Mouse (Mus musculus) heart, postnatal 10 days (tissue): Measurements from ENCODE around the gene Kcnj12. TPM values are rescaled to one million over a fixed set of nuclear protein-coding genes. Genes with fewer than 3 reads are reported as not detected.

ENCODE experiments used
- DNase-seq, 2 experiments: peaks; one replicate each; pipeline ENCODE4 v3.0.0; 2021
- intact Hi-C: fragments of 180-260 bp; cut with DNase I; formaldehyde crosslinking; loops from one replicate; pipeline ENCODE4 v1.15.1; 2025
- total RNA-seq, 2 experiments: library from RNA; stranded (reverse); gene quantifications; 2 replicates each; pipeline ENCODE4 v1.2.3; 2021

Gene Kcnj12
- total RNA-seq, 2 experiments from 2014 or later, result 20.6 to 24.7 TPM

DNA sequence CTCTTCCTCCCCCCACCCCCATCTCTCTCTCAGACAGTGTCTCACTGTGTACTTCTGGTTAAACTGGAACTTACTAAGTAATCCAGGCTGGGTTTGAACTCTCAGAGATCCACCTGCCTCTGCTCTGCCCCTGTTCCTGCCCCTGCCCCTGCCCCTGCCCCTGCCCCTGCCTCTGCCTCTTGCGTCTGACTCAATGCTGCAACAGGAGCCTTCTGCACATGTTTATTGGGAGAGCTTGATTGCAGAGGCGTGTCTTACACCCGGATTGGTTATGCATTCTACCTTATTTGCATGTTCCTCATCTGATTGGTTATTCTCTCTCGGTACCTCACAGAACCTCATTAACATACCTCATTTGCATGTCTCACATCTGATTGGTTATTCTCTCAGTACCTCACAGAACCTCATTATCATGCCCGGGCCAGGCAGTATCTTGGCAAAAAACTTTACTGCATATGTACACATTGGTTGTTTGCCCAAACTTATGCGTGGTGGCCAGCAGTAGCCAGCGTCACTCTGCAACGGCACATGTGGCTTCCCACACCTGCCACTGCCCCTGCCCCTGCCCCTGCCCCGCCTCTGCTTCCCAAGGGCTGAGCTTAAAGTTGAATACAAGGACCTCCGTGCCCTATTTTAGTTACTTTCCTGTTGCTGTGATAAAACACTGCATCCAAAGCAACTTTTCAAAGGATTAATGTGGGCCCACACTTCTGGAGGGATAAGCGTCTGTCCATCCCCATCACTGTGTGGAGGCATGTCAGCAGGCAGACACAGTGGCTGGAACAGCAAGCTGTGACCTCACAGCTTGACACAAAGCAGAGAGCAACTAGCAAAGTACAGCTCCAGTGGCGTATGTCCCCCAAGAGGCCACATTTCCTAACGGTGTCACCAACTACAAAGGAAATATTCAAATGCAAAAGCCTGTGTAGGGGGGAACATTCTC, 80.3 kb downstream of the Kcnj12 start:
- DNase-seq, result no peak
- intact Hi-C loops, result loop anchor here (5.0 to 10.0 kb wide), 2 partner anchors 130 to 402 kb away; partner anchors contain the start of gene B9d1

DNA sequence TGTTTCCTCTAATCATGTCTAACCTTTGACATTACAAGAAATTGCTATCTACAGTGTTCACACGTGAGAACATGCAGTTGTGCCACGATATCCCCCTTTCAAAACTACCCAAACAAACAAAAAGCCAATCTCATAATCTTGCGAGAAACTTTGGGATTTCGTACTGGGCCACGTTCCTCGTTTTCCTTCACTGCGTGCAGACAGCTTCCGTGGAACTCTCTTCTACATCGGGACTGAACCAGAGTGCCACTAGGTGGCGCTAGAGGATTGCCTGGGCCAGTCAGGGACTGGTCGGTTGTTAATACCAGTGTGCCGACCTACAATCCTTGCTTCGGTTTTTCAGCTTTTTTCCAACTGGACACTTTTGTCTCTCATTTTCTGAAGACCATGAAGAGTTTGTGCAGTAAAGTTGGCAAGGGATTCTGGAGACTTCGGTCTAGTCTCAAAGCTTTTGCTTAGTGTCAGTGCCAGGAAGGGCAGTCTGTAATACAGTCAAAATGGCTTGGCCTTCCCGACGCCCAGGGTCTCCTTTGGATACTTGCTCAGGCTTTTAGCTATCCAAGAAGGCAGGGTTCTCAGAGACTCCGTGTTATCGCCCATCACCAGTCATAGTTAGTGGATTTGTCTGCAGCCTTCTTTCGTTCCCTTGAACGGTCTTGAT, 82.0 kb downstream of the Kcnj12 start:
- peak; percentile 89 to 94 for DNase-seq
- intact Hi-C loops, result loop anchor here (1.0 to 10.0 kb wide), 4 partner anchors 51 to 400 kb away; partner anchors contain the start of gene B9d1

DNA sequence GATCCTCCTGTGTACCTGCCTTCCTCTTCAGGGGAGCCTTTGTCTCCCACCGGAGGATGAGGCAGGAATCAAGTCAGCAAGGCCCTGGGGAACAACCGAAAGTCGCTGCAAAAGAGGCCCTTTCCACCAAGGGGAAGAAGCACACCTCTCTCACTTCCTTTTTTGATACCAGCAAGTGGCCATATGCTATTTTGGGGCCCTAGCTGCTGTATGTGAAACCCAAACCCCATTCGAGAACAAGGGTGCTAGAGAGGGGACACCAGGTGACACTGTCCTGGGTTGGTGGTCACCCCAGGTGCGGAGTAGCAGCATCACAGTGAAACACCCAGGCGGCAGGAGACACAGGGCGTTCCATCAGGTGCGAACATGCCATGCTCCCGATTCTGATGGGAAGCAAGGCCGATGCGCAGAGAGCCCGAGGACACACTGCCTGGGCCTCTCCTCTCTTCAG, 86.6 kb downstream of the Kcnj12 start:
- intact Hi-C loops, result loop anchor here (10.0 kb wide), 1 partner anchor 396 kb away; the partner anchor contains the start of gene B9d1
- no peak for DNase-seq

DNA sequence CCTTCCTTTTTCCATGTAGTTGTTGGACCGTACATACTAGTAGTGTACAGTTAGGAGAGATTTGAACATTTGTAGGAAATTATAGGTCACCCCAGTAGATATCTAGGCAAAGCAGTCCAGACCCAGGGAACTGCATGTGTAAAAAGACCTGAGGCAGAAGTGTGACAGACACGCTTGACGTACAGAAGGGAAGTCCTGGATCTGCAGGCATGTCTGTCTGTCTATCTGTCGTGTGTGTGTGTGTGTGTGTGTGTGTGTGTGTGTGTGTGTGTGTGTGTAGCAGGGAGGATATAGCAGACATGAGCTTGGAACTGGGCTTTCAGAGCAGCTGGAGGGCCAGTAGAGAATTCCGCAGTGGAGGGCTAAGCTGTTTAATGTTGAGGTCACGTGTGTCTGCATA, 87.3 kb downstream of the Kcnj12 start:
- DNase-seq, result no peak
- intact Hi-C loops, result loop anchor here (10.0 kb wide), 1 partner anchor 395 kb away; the partner anchor contains the start of gene B9d1

DNA sequence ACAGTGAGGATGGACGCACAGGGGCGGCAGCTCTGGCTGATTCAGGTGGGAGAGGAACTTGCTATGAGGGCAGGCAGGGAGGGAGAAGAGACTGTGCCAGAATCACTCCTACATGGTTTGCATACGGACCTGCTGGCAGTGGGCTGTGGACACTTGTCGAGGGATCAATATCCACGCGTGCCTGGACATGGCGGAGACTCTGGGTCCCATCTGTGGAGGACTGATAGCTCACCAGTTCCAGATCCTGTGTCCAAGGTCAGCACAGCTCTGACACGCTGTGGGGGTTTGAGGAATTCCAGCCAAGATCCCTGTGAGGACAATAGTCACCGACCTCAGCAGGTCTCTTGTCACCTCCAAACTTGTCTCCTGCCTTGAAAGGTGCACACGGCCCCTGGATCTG, 87.7 kb downstream of the Kcnj12 start:
- intact Hi-C loops, result no loop called here

DNA sequence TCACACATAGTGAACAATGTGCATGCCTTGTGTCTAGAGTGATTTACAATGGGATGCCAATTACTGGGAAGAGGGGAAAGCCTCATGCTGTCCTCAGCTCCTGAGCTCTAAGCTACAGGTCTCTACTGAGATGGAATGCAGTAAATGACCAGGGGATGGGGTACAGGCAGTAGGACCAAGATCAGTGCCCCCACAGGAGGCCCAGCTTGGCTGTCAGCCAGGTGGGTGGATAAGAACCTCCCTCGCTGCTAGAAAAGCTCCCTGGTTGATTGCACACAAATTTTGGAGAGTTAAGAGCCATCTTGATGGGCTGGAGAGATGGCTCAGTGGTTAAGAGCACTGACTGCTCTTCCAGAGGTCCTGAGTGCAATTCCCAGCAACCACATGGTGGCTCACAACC, 88.6 kb downstream of the Kcnj12 start:
- intact Hi-C loops, result no loop called here
- no peak for DNase-seq

More for the DNA sequence above, 87.7 kb downstream of the Kcnj12 start:
- DNase-seq, result no peak

DNA sequence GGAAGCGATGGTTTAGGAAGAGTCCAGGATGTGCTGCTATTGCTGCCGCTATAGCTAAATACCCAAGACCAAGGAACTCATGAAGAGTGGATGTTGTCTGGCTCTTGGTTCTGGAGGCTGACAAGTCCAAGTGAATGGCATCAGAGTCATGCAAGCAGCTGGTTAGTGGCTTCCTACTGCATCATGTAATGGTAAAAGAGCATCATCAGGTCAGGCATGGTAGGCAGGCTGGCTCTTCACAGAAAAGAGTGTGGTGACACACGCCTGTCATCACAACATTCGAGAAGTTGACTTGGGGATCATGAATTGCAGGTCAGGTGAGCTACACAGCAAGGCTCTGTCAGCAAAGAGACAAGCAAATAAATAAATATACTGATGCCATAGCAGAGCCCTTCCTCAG, 89.1 kb downstream of the Kcnj12 start:
- intact Hi-C loops, result no loop called here
- no peak for DNase-seq

DNA sequence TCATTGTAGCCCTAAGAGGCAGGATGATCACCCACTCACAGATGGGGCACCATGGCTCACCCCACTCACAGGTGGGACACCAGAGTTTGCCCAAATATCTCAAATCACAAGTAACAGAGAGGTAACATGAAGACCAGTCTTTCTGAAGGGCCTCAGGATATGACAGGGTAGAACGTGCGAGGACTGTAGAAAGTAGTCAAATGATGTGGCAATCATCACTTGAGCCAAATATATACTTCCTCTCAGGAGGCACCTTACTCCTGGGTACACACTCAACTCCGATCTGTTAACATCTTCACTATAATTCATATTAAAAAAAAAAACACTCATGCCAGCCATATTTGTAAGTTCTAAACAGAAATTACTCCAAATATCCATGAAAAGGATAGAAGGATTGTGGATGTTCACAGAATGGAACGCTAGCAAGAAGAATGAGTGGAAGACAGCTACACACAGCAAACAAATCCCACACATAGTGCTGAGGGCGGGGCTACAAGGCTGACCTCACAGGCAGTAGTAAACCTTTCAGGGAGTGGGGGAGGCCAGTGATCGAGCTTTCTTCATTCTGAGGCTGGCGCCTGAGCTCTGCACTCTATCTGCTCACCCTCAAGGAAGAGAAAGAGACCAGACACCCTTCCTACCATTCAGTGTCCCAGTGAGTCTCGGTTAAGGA, 90.1 kb downstream of the Kcnj12 start:
- intact Hi-C loops, result no loop called here

DNA sequence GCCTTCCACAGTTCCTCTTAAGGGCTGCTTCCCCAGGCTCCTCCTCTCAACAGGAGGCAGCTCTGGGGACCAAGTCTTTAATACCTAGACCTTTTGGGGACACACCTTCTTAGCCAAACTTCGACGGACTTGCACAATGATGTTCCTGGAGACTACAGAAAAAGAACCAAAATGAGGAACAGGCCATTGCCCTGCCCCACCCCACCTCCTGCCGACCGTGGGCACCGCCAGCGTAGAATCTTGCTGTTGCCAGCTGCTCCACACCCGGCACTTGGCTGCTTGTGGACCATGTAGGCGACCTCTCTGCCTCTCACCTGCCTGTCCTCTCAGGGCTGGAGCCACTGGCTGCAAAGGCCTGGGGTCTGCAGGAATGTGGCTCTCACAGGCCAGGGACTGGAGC, 93.9 kb downstream of the Kcnj12 start:
- DNase-seq, result no peak
- intact Hi-C loops, result no loop called here

More for the DNA sequence above, 90.1 kb downstream of the Kcnj12 start:
- no peak for DNase-seq

DNA sequence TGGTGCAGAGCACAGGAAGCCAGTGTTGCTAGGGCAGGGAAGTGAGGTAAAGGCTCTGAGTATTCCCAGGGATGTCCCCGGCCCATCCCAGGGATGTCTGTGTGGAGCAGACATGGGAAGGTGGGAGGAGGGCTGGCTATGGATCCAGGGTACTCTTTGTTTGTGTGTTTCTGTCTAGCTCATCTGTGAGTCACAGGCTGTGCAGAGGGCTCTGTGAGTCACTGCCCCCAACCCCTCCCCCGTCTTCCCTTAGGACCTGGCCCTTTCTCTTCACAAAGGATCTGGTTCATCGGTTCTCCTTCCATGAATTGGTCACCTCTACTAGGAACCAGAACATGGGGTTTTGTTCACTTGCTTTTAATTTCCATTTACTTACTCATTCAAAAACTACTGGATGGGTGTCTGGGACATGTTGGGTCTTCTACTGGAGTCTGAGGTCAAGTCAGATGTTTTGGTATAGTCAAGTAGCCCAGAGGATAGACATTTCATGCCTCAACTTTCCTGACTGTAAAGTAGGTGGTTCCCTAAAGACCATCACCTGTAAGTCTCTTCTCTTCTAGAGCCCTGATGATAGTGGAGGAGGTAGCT, 97.7 kb downstream of the Kcnj12 start:
- intact Hi-C loops, result no loop called here

More for the DNA sequence above, 97.7 kb downstream of the Kcnj12 start:
- DNase-seq, result no peak

Other genes with a start within 250 kb of the Kcnj12 start
- 1 to 10 TPM; 5.3 to 6.3 TPM for gene Top3a, start 245.2 kb upstream of the Kcnj12 start, total RNA-seq
- 10 to 100 TPM; 16.1 to 16.6 TPM for gene Smcr8, start 245.0 kb upstream of the Kcnj12 start, total RNA-seq
- 10 to 100 TPM; 19.9 to 22.4 TPM for gene Shmt1, start 210.8 kb upstream of the Kcnj12 start, total RNA-seq
- 10 to 100 TPM; 18.9 to 21.1 TPM for gene Dhrs7b, start 191.9 kb upstream of the Kcnj12 start, total RNA-seq
- gene Tmem11, start 143.3 kb upstream of the Kcnj12 start, total RNA-seq, result 10 to 100 TPM; 37.2 to 38.3 TPM
- gene Natd1, start 107.8 kb upstream of the Kcnj12 start, total RNA-seq, result 10 to 100 TPM; 18.1 to 24.2 TPM
- 10 to 100 TPM; 56.2 to 57.1 TPM for gene Map2k3, start 90.5 kb upstream of the Kcnj12 start, total RNA-seq
- 1 to 10 TPM in 1 of 2 experiments, under 1 TPM in 1; 0.91 to 1.0 TPM for gene Tnfrsf13b, start 104.2 kb downstream of the Kcnj12 start, total RNA-seq
- 10 to 100 TPM; 55.1 to 57.6 TPM for gene Usp22, start 152.5 kb downstream of the Kcnj12 start, total RNA-seq
- under 1 TPM; 0.45 to 0.89 TPM for gene Aldh3a1, start 185.0 kb downstream of the Kcnj12 start, total RNA-seq
- 10 to 100 TPM; 47.0 to 48.4 TPM for gene Aldh3a2, start 244.9 kb downstream of the Kcnj12 start, total RNA-seq